Mouse (Mus musculus) thymus, adult 2 months (tissue): ENCODE measurements around the gene Plcb1. TPM values are rescaled to one million over a fixed set of nuclear protein-coding genes. Genes with fewer than 3 reads are reported as not detected.

ENCODE experiments used
- DNase-seq: peaks from one replicate; pipeline ENCODE4 v3.0.0; 2021
- H3K27ac ChIP-seq: fragments of 200-500 bp; 2 replicates; pipeline ENCODE4 v1.5.1; 2012; ENCODE audit warnings: low read length, control low read depth; ENCODE audit not compliant: control insufficient read depth, insufficient read depth
- H3K27me3 ChIP-seq: fragments of 200-500 bp; 2 replicates; pipeline ENCODE4 v1.6.1; 2012; ENCODE audit warnings: mild to moderate bottlenecking, low read length, moderate library complexity, mixed read lengths; ENCODE audit not compliant: control insufficient read depth, insufficient read depth
- H3K36me3 ChIP-seq: fragments of 200-500 bp; 2 replicates; pipeline ENCODE4 v1.6.1; 2012; ENCODE audit warnings: mild to moderate bottlenecking, low read length, moderate library complexity; ENCODE audit not compliant: control insufficient read depth, insufficient read depth
- H3K4me1 ChIP-seq: fragments of 200-500 bp; replicated peaks from 2 replicates; pipeline ENCODE4 v1.6.1; 2012; ENCODE audit warnings: low read length; ENCODE audit not compliant: control insufficient read depth, insufficient read depth
- H3K4me3 ChIP-seq: fragments of 200-500 bp; 2 replicates; pipeline ENCODE4 v1.5.1; 2012; ENCODE audit warnings: mild to moderate bottlenecking, low read length, control low read depth, moderate library complexity; ENCODE audit not compliant: control insufficient read depth, insufficient read depth
- CTCF ChIP-seq: fragments of 200-500 bp; IDR thresholded peaks from 2 replicates; pipeline ENCODE4 v1.5.1; 2012; ENCODE audit warnings: mild to moderate bottlenecking, control low read depth, low read length, moderate library complexity, borderline replicate concordance; ENCODE audit not compliant: control insufficient read depth, poor library complexity, insufficient read depth; ENCODE audit errors: extremely low read depth
- POLR2A ChIP-seq: fragments of 200-500 bp; IDR thresholded peaks from 2 replicates; pipeline ENCODE4 v1.6.1; 2012; ENCODE audit warnings: mild to moderate bottlenecking, low read length, control low read depth, moderate library complexity; ENCODE audit not compliant: control insufficient read depth, poor library complexity, insufficient read depth; ENCODE audit errors: extremely low read depth
- WGBS: fragments of 180-500 bp; shearing (Covaris S2); methylation state at CpG from one replicate; pipeline ENCODE4 v1.1.7; 2018; 5-methylcytosine and 5-hydroxymethylcytosine counted together
- polyA plus RNA-seq: library from polyadenylated mRNA; depleted of rRNA; stranded (reverse); fragments of >200 nt; gene quantifications from 2 replicates; pipeline ENCODE4 v1.2.3, GENCODE M21; 2012

The Plcb1 gene
- polyA plus RNA-seq, 1 experiment: 0.32 TPM

DNA sequence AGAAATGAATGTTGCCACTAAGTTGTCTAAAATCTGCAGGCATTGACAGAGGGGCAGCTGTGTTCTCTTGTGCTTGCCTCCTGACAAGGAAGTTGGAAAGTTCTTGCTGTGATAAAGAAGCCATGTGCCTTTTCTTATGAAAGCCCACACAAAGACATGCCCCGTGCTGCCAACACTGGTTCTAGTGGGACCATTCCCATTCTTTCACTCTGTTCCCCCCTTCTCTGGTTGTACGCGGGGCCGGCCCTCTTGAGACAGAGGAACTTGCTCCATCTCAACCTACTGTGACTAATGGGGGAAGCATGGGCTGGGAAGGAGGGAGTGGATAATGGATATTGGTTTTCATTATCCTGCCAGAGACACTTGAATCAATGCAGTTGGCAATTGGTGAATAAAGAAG is 315.4 kb downstream of the Plcb1 start:
- 92% methylated on average over 4 of the region's 4 CpGs for WGBS
- Histone ChIP-seq H3K4me1 (no peaks in the 10 kb centered on the region), H3K27ac (no peak overlapping the region), H3K4me3 (no peak overlapping the region), H3K27me3 (no peaks in the 10 kb centered on the region), H3K36me3 (no peaks in the 10 kb centered on the region)
- DNase-seq: no peak
- no peak for TF ChIP-seq CTCF
- TF ChIP-seq POLR2A: no peak

DNA sequence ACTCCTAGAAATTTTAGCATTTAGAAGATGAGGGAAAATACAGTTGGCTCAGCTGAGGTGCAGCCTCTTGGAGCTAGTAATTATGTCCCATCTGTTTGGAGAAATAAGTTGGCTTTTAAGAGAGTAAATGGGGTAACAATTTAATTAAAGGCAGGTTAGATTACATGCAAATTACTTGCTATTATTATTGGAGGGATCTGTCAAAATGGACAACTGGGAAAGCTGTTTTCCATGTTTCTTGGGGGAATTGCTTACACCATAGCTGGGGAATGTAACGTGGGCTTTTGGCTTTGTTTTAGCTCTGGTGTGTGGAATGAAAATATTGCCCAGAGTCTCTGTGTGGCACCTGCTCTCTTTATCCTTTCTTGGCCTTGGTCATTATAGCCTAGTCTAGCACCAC is 316.1 kb downstream of the Plcb1 start:
- Histone ChIP-seq H3K36me3 (no peaks in the 10 kb centered on the region), H3K4me1 (no peaks in the 10 kb centered on the region), H3K4me3 (no peak overlapping the region), H3K27ac (no peak overlapping the region), H3K27me3 (no peaks in the 10 kb centered on the region)
- no peak for TF ChIP-seq POLR2A
- no peak for TF ChIP-seq CTCF
- no peak for DNase-seq
- WGBS: 92% methylated on average over 1 of the region's 1 CpGs

DNA sequence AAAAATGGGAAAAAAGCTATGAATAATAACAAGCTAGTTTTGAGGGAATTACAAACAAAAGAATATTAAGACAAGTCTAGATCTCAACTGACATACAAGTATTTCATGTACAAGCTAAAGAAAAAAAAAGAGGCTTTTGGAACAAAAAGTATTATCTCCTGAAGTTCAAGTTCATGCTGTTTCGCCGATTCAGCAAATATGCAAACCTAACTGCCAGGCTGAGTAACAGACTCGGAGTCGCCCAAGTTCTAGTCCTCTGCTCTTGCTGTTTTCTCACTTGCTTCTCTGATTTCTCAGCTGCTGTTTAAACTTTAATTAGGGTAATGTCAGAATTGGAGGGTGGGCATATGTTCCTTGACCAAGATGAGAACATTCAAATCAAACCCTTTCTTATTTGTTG is 320.8 kb downstream of the Plcb1 start:
- TF ChIP-seq CTCF: no peak
- TF ChIP-seq POLR2A: no peak
- Histone ChIP-seq H3K4me1 (no peaks in the 10 kb centered on the region), H3K27me3 (no peaks in the 10 kb centered on the region), H3K36me3 (no peaks in the 10 kb centered on the region), H3K27ac (no peak overlapping the region), H3K4me3 (no peak overlapping the region)
- over 99% methylated on average over 4 of the region's 4 CpGs for WGBS
- DNase-seq: no peak

DNA sequence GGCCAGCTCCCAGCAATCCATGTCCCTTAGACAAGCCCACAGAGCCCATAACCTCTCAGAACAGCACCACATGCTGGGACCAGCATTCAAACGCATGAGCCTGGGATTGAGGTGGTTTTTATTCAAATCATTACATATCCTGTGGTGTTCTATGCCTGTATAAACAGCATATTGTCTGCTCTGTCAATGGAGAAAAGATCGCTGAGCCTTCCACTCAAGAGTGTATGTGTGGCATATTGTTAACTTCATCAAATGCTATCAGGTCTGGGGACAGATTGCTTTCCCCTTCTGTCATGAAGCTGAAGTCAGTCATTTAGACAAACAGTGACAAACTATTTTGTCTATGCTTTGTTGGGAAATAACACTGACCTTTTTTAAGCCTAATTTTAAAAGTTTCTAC is 322.7 kb downstream of the Plcb1 start:
- 89% methylated on average over 2 of the region's 2 CpGs for WGBS
- Histone ChIP-seq H3K36me3 (no peaks in the 10 kb centered on the region), H3K27me3 (no peaks in the 10 kb centered on the region), H3K4me3 (no peak overlapping the region), H3K27ac (no peak overlapping the region), H3K4me1 (no peaks in the 10 kb centered on the region)
- TF ChIP-seq POLR2A: no peak
- TF ChIP-seq CTCF: no peak
- DNase-seq: no peak

DNA sequence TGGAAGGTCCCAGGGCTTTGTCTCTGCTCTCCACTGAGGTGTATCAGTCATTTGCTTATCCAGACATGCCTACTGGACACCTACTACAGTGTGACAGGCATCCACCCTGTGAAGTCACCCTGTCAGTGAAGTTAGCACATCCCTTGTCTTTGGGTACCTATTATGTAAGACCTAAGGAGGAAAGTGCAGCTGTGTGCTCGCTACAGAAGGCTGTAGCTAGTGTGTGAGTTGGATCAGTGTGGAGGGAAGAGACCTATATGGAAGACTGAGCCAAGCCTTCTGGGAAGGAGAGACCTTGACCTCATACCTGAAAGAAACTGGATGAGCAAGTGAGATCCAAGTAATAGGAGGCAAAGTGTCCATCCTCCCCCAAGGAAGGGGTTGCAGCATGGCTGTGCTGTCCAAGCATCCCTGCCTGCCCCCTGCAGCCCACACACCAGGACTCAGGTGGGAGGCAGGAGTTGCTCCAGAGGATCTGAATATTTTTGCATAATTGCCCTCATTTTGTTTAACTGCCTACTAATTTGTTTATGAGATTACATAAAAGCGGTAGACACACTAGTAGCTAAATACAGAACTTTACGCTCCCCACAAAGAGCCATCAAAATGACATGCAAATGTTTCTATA is 328.7 kb downstream of the Plcb1 start:
- Histone ChIP-seq H3K27ac (no peak overlapping the region), H3K27me3 (no peaks in the 10 kb centered on the region), H3K4me1 (no peaks in the 10 kb centered on the region), H3K4me3 (no peak overlapping the region), H3K36me3 (no peaks in the 10 kb centered on the region)
- no peak for TF ChIP-seq POLR2A
- no peak for TF ChIP-seq CTCF
- DNase-seq: no peak
- whole genome bisulfite sequencing: 95% methylated on average over 3 of the region's 3 CpGs

DNA sequence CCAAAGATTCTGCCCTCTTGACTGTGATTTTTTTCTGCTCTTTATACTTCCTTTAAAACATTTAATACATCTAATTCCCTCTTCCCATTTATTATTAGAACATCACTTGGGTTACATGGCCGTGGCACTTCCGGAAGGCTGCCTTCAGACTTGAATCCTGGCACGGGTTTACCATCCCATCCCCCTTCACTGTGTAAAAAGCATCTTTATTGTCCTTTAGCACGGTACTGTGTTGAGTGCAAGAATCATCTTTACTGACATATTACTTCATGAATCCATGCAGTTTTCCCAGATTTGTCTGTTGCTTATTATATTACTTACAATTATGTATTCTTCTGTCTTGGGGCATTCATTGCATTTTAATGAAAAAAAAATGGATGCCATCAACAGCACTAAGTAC is 337.2 kb downstream of the Plcb1 start:
- Histone ChIP-seq H3K27me3 (no peaks in the 10 kb centered on the region), H3K27ac (no peak overlapping the region), H3K36me3 (no peaks in the 10 kb centered on the region), H3K4me3 (no peak overlapping the region), H3K4me1 (no peaks in the 10 kb centered on the region)
- 92% methylated on average over 4 of the region's 4 CpGs for WGBS
- no peak for TF ChIP-seq POLR2A
- no peak for TF ChIP-seq CTCF
- no peak for DNase-seq

DNA sequence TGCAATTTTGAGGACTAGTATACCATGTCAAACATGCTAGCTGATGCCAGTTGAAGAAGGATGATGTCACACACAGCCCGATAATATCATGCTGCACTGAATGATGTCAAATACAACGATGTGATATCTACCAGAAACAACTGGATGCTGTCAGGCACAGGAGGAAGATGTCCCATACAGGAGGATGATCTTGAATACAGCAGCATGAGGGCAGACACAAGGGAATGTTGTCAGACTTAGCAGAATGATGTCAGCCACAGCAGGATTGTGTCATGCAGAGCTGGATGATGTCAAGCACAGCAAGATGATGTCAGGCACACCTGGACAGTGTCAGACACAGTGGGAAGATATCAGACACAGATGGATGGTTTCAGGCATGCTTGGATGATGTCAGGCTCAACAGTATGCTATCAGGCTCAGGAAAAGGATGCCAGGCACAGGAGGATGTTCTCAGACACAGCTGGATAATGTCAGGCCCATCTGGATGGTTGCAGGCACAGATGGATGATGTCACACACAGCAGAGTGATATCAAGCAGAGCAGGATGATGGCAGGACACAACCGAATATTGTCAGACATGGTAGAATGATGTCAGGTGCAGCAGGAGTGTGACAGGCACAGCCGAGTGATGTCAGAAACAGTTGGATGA is 338.0 kb downstream of the Plcb1 start:
- TF ChIP-seq POLR2A (no peak), CTCF (no peak)
- no peak overlapping the region for H3K4me3 ChIP-seq
- H3K27ac ChIP-seq: no peak overlapping the region
- no peak for DNase-seq
- H3K36me3 ChIP-seq: no peaks in the 10 kb centered on the region
- WGBS: 93% methylated on average over 4 of the region's 4 CpGs
- H3K4me1 ChIP-seq: no peaks in the 10 kb centered on the region
- H3K27me3 ChIP-seq: no peaks in the 10 kb centered on the region

DNA sequence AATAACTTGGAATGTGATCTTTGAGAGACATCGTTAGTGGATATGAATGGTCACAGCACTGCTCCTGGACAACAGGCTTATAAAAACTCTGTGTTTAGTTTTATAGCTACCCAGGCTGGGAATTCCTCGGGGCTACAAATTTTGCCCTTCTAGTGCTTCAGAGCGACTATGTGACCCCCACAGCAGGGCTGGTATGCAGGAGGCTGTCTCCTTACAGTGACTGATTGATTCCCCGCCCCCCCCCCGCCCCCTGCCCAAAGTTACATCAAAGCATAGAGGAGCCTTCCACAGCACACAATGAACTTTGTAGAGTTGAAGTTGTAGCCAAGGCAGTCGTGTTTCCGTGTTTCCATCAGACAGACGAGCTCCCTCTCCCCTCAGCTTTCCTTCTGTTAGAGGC is 354.7 kb downstream of the Plcb1 start:
- Histone ChIP-seq H3K36me3 (no peaks in the 10 kb centered on the region), H3K27me3 (no peaks in the 10 kb centered on the region), H3K4me1 (no peaks in the 10 kb centered on the region), H3K27ac (no peak overlapping the region), H3K4me3 (no peak overlapping the region)
- TF ChIP-seq POLR2A (no peak), CTCF (no peak)
- WGBS: 67% methylated on average over 8 of the region's 8 CpGs
- DNase-seq: no peak
